Mouse (Mus musculus) erythroblast, adult 5-6 weeks (primary cell): Measurements from ENCODE around the gene Spata48. TPM values are rescaled to one million over a fixed set of nuclear protein-coding genes. Genes with fewer than 3 reads are reported as not detected.

Experiments used
- ATAC-seq: replicated peaks from 2 replicates; pipeline ENCODE4 v1.8.0; 2016; ENCODE audit warnings: moderate number of reproducible peaks, mild to moderate bottlenecking, moderate TSS enrichment, inconsistent platforms; ENCODE audit not compliant: poor library complexity, low FRiP score, severe bottlenecking
- total RNA-seq, 2 experiments: library from RNA; stranded (forward) in 1 of 2; stranded (reverse) in 1 of 2; fragments of 150-400 nt in 1 of 2; fragments of 200-764, 138-1000 nt in 1 of 2; gene quantifications; 2 replicates each; pipeline versions ENCODE4 v1.2.3 to v1.2.4; 2015 to 2017; ENCODE audit warnings: low replicate concordance in 2 of 2

Gene Spata48
- total RNA-seq, 2 experiments from 2014 or later = 0.85 TPM; not detected in 1

- ATAC-seq = no peak
Observed at GRCm38 (mm10) chr11:11529165-11529564, 67.3 kb downstream of the Spata48 start.

- ATAC-seq = no peak
Observed at GRCm38 (mm10) chr11:11530126-11530525, 68.2 kb downstream of the Spata48 start.

- no peak for ATAC-seq
Observed at GRCm38 (mm10) chr11:11536295-11536694, 74.4 kb downstream of the Spata48 start.

- ATAC-seq = no peak
Observed at GRCm38 (mm10) chr11:11545948-11546347, 84.1 kb downstream of the Spata48 start.

GRCm38 (mm10) chr11:11546903-11547511 lies 85.1 kb downstream of the Spata48 start:
- ATAC-seq = no peak

- no peak for ATAC-seq
Observed at GRCm38 (mm10) chr11:11547597-11548240, 85.8 kb downstream of the Spata48 start.

- no peak for ATAC-seq
Observed at GRCm38 (mm10) chr11:11555563-11555962, 93.7 kb downstream of the Spata48 start.

GRCm38 (mm10) chr11:11556186-11556585 lies 94.3 kb downstream of the Spata48 start:
- no peak for ATAC-seq

GRCm38 (mm10) chr11:11557173-11557967 lies 95.5 kb downstream of the Spata48 start:
- ATAC-seq = peak; percentile 90

GRCm38 (mm10) chr11:11558662-11559061 lies 96.8 kb downstream of the Spata48 start:
- ATAC-seq = no peak

GRCm38 (mm10) chr11:11559099-11559686 lies 97.3 kb downstream of the Spata48 start:
- ATAC-seq = no peak

GRCm38 (mm10) chr11:11561118-11561517 lies 99.2 kb downstream of the Spata48 start:
- no peak for ATAC-seq

- ATAC-seq = no peak
Observed at GRCm38 (mm10) chr11:11564266-11565044, 102.6 kb downstream of the Spata48 start.

Other genes with a start within 250 kb of the Spata48 start
- gene Zpbp, start 314 bp downstream of the Spata48 start, total RNA-seq (2015; ENCODE audit: low replicate concordance) = 1.2 and 1.9 TPM in 2 replicates
- gene Zpbp, start 314 bp downstream of the Spata48 start, total RNA-seq (2017; ENCODE audit: low replicate concordance) = 0.34 TPM in 1 of 2 replicates, not detected in the other
- gene 4930512M02Rik, start 165.7 kb downstream of the Spata48 start, total RNA-seq (2015; ENCODE audit: low replicate concordance) = not detected in 2 replicates
- gene 4930512M02Rik, start 165.7 kb downstream of the Spata48 start, total RNA-seq (2017; ENCODE audit: low replicate concordance) = not detected in 2 replicates
- 61.1 and 70.4 TPM in 2 replicates for gene Ikzf1, start 222.9 kb downstream of the Spata48 start, total RNA-seq (2015; ENCODE audit: low replicate concordance)
- 27.2 and 32.0 TPM in 2 replicates for gene Ikzf1, start 222.9 kb downstream of the Spata48 start, total RNA-seq (2017; ENCODE audit: low replicate concordance)